Comparison of ENCODE assay signal across 11 mouse cellular contexts in the genomic region with DNA sequence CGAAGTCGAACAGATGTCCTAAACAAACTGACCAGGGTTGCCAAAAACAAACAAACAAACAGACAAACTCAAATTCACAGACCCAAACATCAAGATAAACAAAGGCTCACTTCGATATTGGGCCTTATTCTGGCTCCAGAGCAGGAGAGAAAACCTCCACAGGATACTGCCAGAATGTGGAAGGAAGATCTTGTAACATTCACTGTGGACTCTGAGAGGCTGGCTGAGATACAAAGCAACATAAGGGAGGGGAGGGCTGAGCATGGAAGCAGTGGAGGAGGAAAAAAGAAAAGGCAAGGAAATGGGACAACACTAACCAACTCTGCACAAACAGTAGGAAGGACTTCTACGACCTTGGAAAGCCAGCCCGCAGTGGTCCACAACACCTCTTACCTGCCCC. TPM values are rescaled to one million over a fixed set of nuclear protein-coding genes. Genes with fewer than 3 reads are reported as not detected.
DNase-seq lines count a peak whose midpoint lies in the region; ATAC-seq and TF ChIP-seq lines count a peak whose summit lies in the region.
"Had no signal": no experiment of that assay in that cellular context is flagged by ENCODE, and none has a peak within 500 bp of the region (broad histone marks: within the 10 kb centered on the region; RNA-seq: fewer than 3 reads in every experiment).

No protein-coding gene starts in this region.

- ATAC-seq in forebrain, embryonic 13.5 days, result no peak
- ATAC-seq in midbrain, embryonic 13.5 days, result no peak
- no peak for ATAC-seq in granulocyte monocyte progenitor cell, adult 5-6 weeks (replicated peaks; ENCODE audit: poor library complexity, severe bottlenecking)

- H3K4me3 ChIP-seq in left cerebral cortex, adult 2 months, result peak overlapping the region; percentile 5; the same call in 1 of the 2 replicates
- H3K4me3 ChIP-seq in forebrain, embryonic 13.5 days, result peak overlapping the region; percentile 63; the same call in 1 of the 2 replicates
- peak overlapping the region; percentile 72; the same call in 1 of the 2 replicates for H3K4me3 ChIP-seq in midbrain, embryonic 13.5 days (replicated peaks)

- no peak overlapping the region for H3K9ac ChIP-seq in forebrain, embryonic 13.5 days
- no peak overlapping the region for H3K9ac ChIP-seq in midbrain, embryonic 13.5 days (replicated peaks)

- no peak for DNase-seq in left cerebral cortex, adult 2 months (ENCODE audit: extremely low spot score in 1 of 2, low spot score in 2 of 2)
- DNase-seq in left cerebral cortex, adult 11 months (ENCODE audit: low spot score), result no peak
- peak; percentile 12 to 33 for DNase-seq in cerebellum, postnatal 14 days
- DNase-seq in lung, postnatal 36 days, result no peak
- no peak for DNase-seq in ovary, postnatal 10 days (ENCODE audit: low spot score)
- DNase-seq: adrenal gland, adult 2 months; kidney, adult 2 months had no signal

- peak overlapping the region; percentile 93 for H3K4me2 ChIP-seq in forebrain, embryonic 13.5 days
- peak overlapping the region; percentile 91 for H3K4me2 ChIP-seq in midbrain, embryonic 13.5 days (replicated peaks)

- WGBS in forebrain, embryonic 13.5 days, result 93% methylated on average over 5 of the region's 5 CpGs
- WGBS in midbrain, embryonic 13.5 days, result 89% methylated on average over 5 of the region's 5 CpGs

- H3K27me3 ChIP-seq in forebrain, embryonic 13.5 days, result no peaks in the 10 kb centered on the region
- H3K27me3 ChIP-seq in midbrain, embryonic 13.5 days, result no peaks in the 10 kb centered on the region

- intact Hi-C loops in left cerebral cortex, adult 2 months (cut with DNase I), result loop anchor here (5.0 to 10.0 kb wide), 2 partner anchors 53 to 354 kb away; a partner anchor contains a TSS

- H3K27ac ChIP-seq in left cerebral cortex, adult 2 months, result no peak overlapping the region
- H3K27ac ChIP-seq in forebrain, embryonic 13.5 days, result no peak overlapping the region
- no peak overlapping the region for H3K27ac ChIP-seq in midbrain, embryonic 13.5 days

- H3K9me3 ChIP-seq in forebrain, embryonic 13.5 days (replicated peaks), result no peaks in the 10 kb centered on the region
- no peaks in the 10 kb centered on the region for H3K9me3 ChIP-seq in midbrain, embryonic 13.5 days

- peaks cover 13% of the 10 kb centered on the region for H3K4me1 ChIP-seq in forebrain, embryonic 13.5 days
- H3K4me1 ChIP-seq in midbrain, embryonic 13.5 days (replicated peaks), result peaks cover 12% of the 10 kb centered on the region

- TF ChIP-seq CTCF in left cerebral cortex, adult 2 months (IDR thresholded peaks at IDR 0.05), result no peak

- H3K36me3 ChIP-seq in forebrain, embryonic 13.5 days (ENCODE audit: poor library complexity, severe bottlenecking), result peaks cover 14% of the 10 kb centered on the region
- H3K36me3 ChIP-seq in midbrain, embryonic 13.5 days, result peaks cover 14% of the 10 kb centered on the region

RNA-seq across cellular contexts. Expression of a gene that starts 24.3 kb away (rescaled TPM):
- 10 to 100 TPM; 20.0 to 22.3 TPM for total RNA-seq in left cerebral cortex, adult 2 months (2021)
- polyA plus RNA-seq in forebrain, embryonic 13.5 days (2015; fragmentation: Nextera tagmentation; extraction: Ambion mirVana), result 11.4 and 14.9 TPM in 2 replicates
- polyA plus RNA-seq in midbrain, embryonic 13.5 days (2015; fragmentation: Nextera tagmentation; extraction: Ambion mirVana), result 20.8 and 21.4 TPM in 2 replicates
- total RNA-seq in granulocyte monocyte progenitor cell, adult 5-6 weeks (2014; fragmentation: Nextera tagmentation), result 0.26 and 3.4 TPM in 2 replicates
- total RNA-seq in granulocyte monocyte progenitor cell, adult 5-6 weeks (2017), result 1.6 and 3.3 TPM in 2 replicates

RNA-seq across cellular contexts. Expression of a gene that starts 39.5 kb away (rescaled TPM):
- total RNA-seq in left cerebral cortex, adult 2 months (2021), result 10 to 100 TPM; 22.9 to 24.6 TPM
- 31.0 and 31.4 TPM in 2 replicates for polyA plus RNA-seq in forebrain, embryonic 13.5 days (2015; fragmentation: Nextera tagmentation; extraction: Ambion mirVana)
- polyA plus RNA-seq in midbrain, embryonic 13.5 days (2015; fragmentation: Nextera tagmentation; extraction: Ambion mirVana), result 33.9 and 36.3 TPM in 2 replicates
- total RNA-seq in granulocyte monocyte progenitor cell, adult 5-6 weeks (2014; fragmentation: Nextera tagmentation), result 9.1 and 16.6 TPM in 2 replicates
- 6.7 and 8.3 TPM in 2 replicates for total RNA-seq in granulocyte monocyte progenitor cell, adult 5-6 weeks (2017)

RNA-seq across cellular contexts. Expression of a gene that starts 44.3 kb away (rescaled TPM):
- total RNA-seq in left cerebral cortex, adult 2 months (2021), result under 1 TPM in 1 of 2 experiments, not detected in 1; 0.07 TPM
- not detected in 2 replicates for polyA plus RNA-seq in forebrain, embryonic 13.5 days (2015; fragmentation: Nextera tagmentation; extraction: Ambion mirVana)
- 0.03 TPM in 1 of 2 replicates, not detected in the other for polyA plus RNA-seq in midbrain, embryonic 13.5 days (2015; fragmentation: Nextera tagmentation; extraction: Ambion mirVana)
- total RNA-seq in granulocyte monocyte progenitor cell, adult 5-6 weeks (2014; fragmentation: Nextera tagmentation), result not detected in 2 replicates
- not detected in 2 replicates for total RNA-seq in granulocyte monocyte progenitor cell, adult 5-6 weeks (2017)
- total RNA-seq: adrenal gland, adult 2 months; ES-E14 had no signal
- polyA plus RNA-seq: adrenal gland, adult 2 months; kidney, adult 2 months had no signal

RNA-seq across cellular contexts. Expression of a gene that starts 55.4 kb away (rescaled TPM):
- total RNA-seq in left cerebral cortex, adult 2 months (2021), result 10 to 100 TPM; 12.5 to 13.5 TPM
- polyA plus RNA-seq in forebrain, embryonic 13.5 days (2015; fragmentation: Nextera tagmentation; extraction: Ambion mirVana), result 32.6 and 33.3 TPM in 2 replicates
- polyA plus RNA-seq in midbrain, embryonic 13.5 days (2015; fragmentation: Nextera tagmentation; extraction: Ambion mirVana), result 31.8 and 31.9 TPM in 2 replicates
- 28.1 and 34.8 TPM in 2 replicates for total RNA-seq in granulocyte monocyte progenitor cell, adult 5-6 weeks (2014; fragmentation: Nextera tagmentation)
- total RNA-seq in granulocyte monocyte progenitor cell, adult 5-6 weeks (2017), result 38.2 and 45.9 TPM in 2 replicates

Comparison
In these comparisons a context has a peak if more than half of its experiments do, and no peak if none do; other contexts are left out.
1. DNase-seq: peak in cerebellum, postnatal 14 days (2 of 2); none in left cerebral cortex, adult 2 months (0 of 2), left cerebral cortex, adult 11 months (single experiment), lung, postnatal 36 days (single experiment) and ovary, postnatal 10 days (single experiment).
2. H3K4me3 ChIP-seq: peak in every context shown above with its lines; median percentile 72 in midbrain, embryonic 13.5 days; 63 in forebrain, embryonic 13.5 days; 5 in left cerebral cortex, adult 2 months.
3. RNA of a gene that starts 24.3 kb away (total RNA-seq): 20.0 to 22.3 TPM in left cerebral cortex, adult 2 months; 0.26 to 3.4 TPM in granulocyte monocyte progenitor cell, adult 5-6 weeks; every median in the first group is over 4 times any median in the second.